Mouse (Mus musculus): Measurements from ENCODE around the gene Ccr9.

DNA sequence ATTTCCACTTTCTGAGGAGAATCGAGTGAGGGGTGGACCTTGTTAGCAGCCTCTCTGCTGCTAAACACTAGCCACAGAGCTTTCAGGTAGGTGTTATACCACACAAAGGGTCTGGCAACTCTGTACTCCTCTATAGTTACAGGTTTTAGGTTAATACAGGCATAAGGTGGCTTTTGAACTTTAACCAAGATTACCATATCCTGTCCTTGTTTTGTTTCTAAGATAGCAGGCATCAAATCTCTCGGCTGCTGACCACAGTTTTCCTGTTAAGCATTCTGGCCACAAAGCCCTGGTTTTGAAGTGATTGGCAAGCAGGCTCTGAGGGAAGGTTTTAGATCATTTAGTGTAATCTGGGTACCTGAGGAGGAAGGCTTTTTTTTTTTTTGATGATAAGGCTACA lies 136.1 kb downstream of the Ccr9 start:
- TF ChIP-seq CTCF (IDR thresholded peaks at IDR 0.05; ENCODE audit: low read depth): no peak
- no peak for TF ChIP-seq EP300 (IDR thresholded peaks at IDR 0.05; ENCODE audit: low read depth)

Data from liver, postnatal 0 days (tissue).